Mouse (Mus musculus): ENCODE results near the gene Spam1. TPM values are rescaled to one million over a fixed set of nuclear protein-coding genes. Genes with fewer than 3 reads are reported as not detected.

The Spam1 gene
- total RNA-seq (2021): not detected
- long read RNA-seq, experiment 1: 0 reads
- long read RNA-seq, experiment 2: 0 reads

- intact Hi-C loops (cut with DNase I): no loop called here
- DNase-seq: no peak
Observed at GRCm38 (mm10) chr6:24790888-24791287, at the start of gene Spam1. Gene Spam1 (plus strand): TSS chr6:24791188.

- intact Hi-C loops (cut with DNase I): no loop called here
- DNase-seq: no peak
Observed at GRCm38 (mm10) chr6:24748029-24748428, 43.0 kb upstream of the Spam1 start, which contains the start of gene Hyal4. Gene Hyal4 (plus strand): TSS chr6:24748329.

GRCm38 (mm10) chr6:24759281-24759680 lies 31.7 kb upstream of the Spam1 start:
- intact Hi-C loops (cut with DNase I): no loop called here
- no peak for DNase-seq

- intact Hi-C loops (cut with DNase I): no loop called here
- DNase-seq: no peak
Observed at GRCm38 (mm10) chr6:24766261-24766660, 24.7 kb upstream of the Spam1 start.

GRCm38 (mm10) chr6:24779182-24779581 lies 11.8 kb upstream of the Spam1 start:
- DNase-seq: no peak
- intact Hi-C loops (cut with DNase I): no loop called here

GRCm38 (mm10) chr6:24822070-24822469 lies 31.1 kb downstream of the Spam1 start:
- intact Hi-C loops (cut with DNase I): no loop called here
- no peak for DNase-seq

Other genes with a start within 250 kb of the Spam1 start
- 100 to 1,000 TPM; 413 to 423 TPM for gene Lmod2, start 193.4 kb upstream of the Spam1 start, total RNA-seq (2021)
- 10 to 100 TPM; 30.7 to 32.9 TPM for gene Wasl, start 126.2 kb upstream of the Spam1 start, total RNA-seq (2021)
- not detected for gene Hyal6, start 57.9 kb upstream of the Spam1 start, total RNA-seq (2021)
- gene Hyal4, start 42.9 kb upstream of the Spam1 start, total RNA-seq (2021): not detected
- gene Hyal5, start 66.8 kb downstream of the Spam1 start, total RNA-seq (2021): not detected
- gene Tmem229a, start 165.1 kb downstream of the Spam1 start, total RNA-seq (2021): under 1 TPM in 1 of 2 experiments, not detected in 1; 0.07 TPM

Measured in heart, postnatal 14 days (tissue).